8 mouse cellular contexts compared by ENCODE assay signal in genomic region chr13:69739759-69740135, GRCm38 (mm10). TPM values are rescaled to one million over a fixed set of nuclear protein-coding genes. Genes with fewer than 3 reads are reported as not detected.
DNase-seq lines count a peak whose midpoint lies in the region; ATAC-seq and TF ChIP-seq lines count a peak whose summit lies in the region.

TSS of gene Ube2ql1 (minus strand) at chr13:69739889.

- H3K9me3 ChIP-seq in forebrain, embryonic 10.5 days: peaks cover 4% of the 10 kb centered on the region; the same call in 1 of the 2 replicates
- H3K9me3 ChIP-seq in heart, embryonic 13.5 days: 0 out of 2 replicates have a peak, but pooled peaks cover 4% of the 10 kb centered on the region
- no peaks in the 10 kb centered on the region for H3K9me3 ChIP-seq in kidney, embryonic 15.5 days (replicated peaks)
- H3K9me3 ChIP-seq in limb, embryonic 13.5 days: peaks cover 4% of the 10 kb centered on the region; the same call in 1 of the 2 replicates
- no peaks in the 10 kb centered on the region for H3K9me3 ChIP-seq in midbrain, embryonic 14.5 days (ENCODE audit: control insufficient read depth, low read length)

- DNase-seq in brain, embryonic 18.5 days (ENCODE audit: low read depth, low spot score): peak; percentile 83
- DNase-seq in forebrain, embryonic 10.5 days (ENCODE audit: extremely low spot score, low spot score): peak; percentile 82
- DNase-seq in midbrain, embryonic 14.5 days: peak; percentile 97
- DNase-seq in spleen, adult 2 months (ENCODE audit: low read depth in 1 of 2, low spot score in 2 of 2): peak in 1 of 2 experiments; percentile 6

- H3K4me1 ChIP-seq in forebrain, embryonic 10.5 days: peaks cover 37% of the 10 kb centered on the region
- H3K4me1 ChIP-seq in heart, embryonic 13.5 days: peaks cover 23% of the 10 kb centered on the region
- peaks cover 31% of the 10 kb centered on the region for H3K4me1 ChIP-seq in kidney, embryonic 15.5 days
- H3K4me1 ChIP-seq in limb, embryonic 13.5 days: peaks cover 19% of the 10 kb centered on the region; the same call in 1 of the 2 replicates
- peaks cover 21% of the 10 kb centered on the region for H3K4me1 ChIP-seq in midbrain, embryonic 14.5 days (ENCODE audit: control insufficient read depth, insufficient read depth, low read length)
- peaks cover 10% of the 10 kb centered on the region; the same call in 1 of the 2 replicates for H3K4me1 ChIP-seq in spleen, adult 2 months (ENCODE audit: control insufficient read depth, insufficient read depth, insufficient read length)

- H3K4me2 ChIP-seq in heart, embryonic 13.5 days: peak within 1 kb of the TSS; percentile 99
- H3K4me2 ChIP-seq in kidney, embryonic 15.5 days: peak within 1 kb of the TSS; percentile 98
- H3K4me2 ChIP-seq in limb, embryonic 13.5 days (replicated peaks): peak within 1 kb of the TSS; percentile 96
- H3K4me2 ChIP-seq in midbrain, embryonic 14.5 days (ENCODE audit: low read length): peak within 1 kb of the TSS; percentile 89

- peak; percentile 81; the same call in 1 of the 2 replicates for ATAC-seq in heart, embryonic 13.5 days (ENCODE audit: extremely low read depth, insufficient number of reproducible peaks, low FRiP score, low TSS enrichment)
- peak; percentile 94 for ATAC-seq in kidney, embryonic 15.5 days (replicated peaks; ENCODE audit: low FRiP score)
- peak; percentile 91 for ATAC-seq in limb, embryonic 13.5 days (ENCODE audit: low FRiP score, low read depth)
- ATAC-seq in midbrain, embryonic 14.5 days (ENCODE audit: low FRiP score, low TSS enrichment): peak; percentile 95
- ATAC-seq in monocyte, adult 5-6 weeks (replicated peaks; ENCODE audit: insufficient number of reproducible peaks, low FRiP score, low TSS enrichment, poor library complexity, severe bottlenecking): no peak

- no peaks in the 10 kb centered on the region for H3K36me3 ChIP-seq in forebrain, embryonic 10.5 days (replicated peaks)
- H3K36me3 ChIP-seq in heart, embryonic 13.5 days: no peaks in the 10 kb centered on the region
- H3K36me3 ChIP-seq in kidney, embryonic 15.5 days: no peaks in the 10 kb centered on the region
- no peaks in the 10 kb centered on the region for H3K36me3 ChIP-seq in limb, embryonic 13.5 days
- peaks cover 2% of the 10 kb centered on the region; the same call in 1 of the 2 replicates for H3K36me3 ChIP-seq in midbrain, embryonic 14.5 days (ENCODE audit: control insufficient read depth, insufficient read depth, low read length)
- no peaks in the 10 kb centered on the region for H3K36me3 ChIP-seq in spleen, adult 2 months (ENCODE audit: control insufficient read depth, insufficient read depth, low read length)

- under 1% methylated on average over 46 of the region's 46 CpGs for WGBS in forebrain, embryonic 10.5 days
- WGBS in heart, embryonic 13.5 days: 1% methylated on average over 46 of the region's 46 CpGs
- 1% methylated on average over 45 of the region's 46 CpGs for WGBS in kidney, embryonic 15.5 days
- 0% methylated on average over 35 of the region's 46 CpGs for WGBS in limb, embryonic 13.5 days
- 0% methylated on average over 35 of the region's 46 CpGs for WGBS in midbrain, embryonic 14.5 days
- 2% methylated on average over 44 of the region's 46 CpGs for WGBS in spleen, adult 2 months

- H3K27ac ChIP-seq in forebrain, embryonic 10.5 days: peak within 1 kb of the TSS; percentile 80
- H3K27ac ChIP-seq in heart, embryonic 13.5 days (replicated peaks): no peak within 1 kb of the TSS
- H3K27ac ChIP-seq in kidney, embryonic 15.5 days: peak within 1 kb of the TSS; percentile 54; the same call in 1 of the 2 replicates
- peak within 1 kb of the TSS; percentile 33; the same call in 1 of the 2 replicates for H3K27ac ChIP-seq in limb, embryonic 13.5 days
- H3K27ac ChIP-seq in midbrain, embryonic 14.5 days (replicated peaks; ENCODE audit: low read depth, low read length): peak within 1 kb of the TSS; percentile 96
- H3K27ac ChIP-seq in spleen, adult 2 months (ENCODE audit: insufficient read depth, low read length): no peak within 1 kb of the TSS

- peak; percentile 26; the same call in 1 of the 2 replicates for TF ChIP-seq CTCF in spleen, adult 2 months (IDR thresholded peaks at IDR 0.05; ENCODE audit: extremely low read depth, insufficient read depth, insufficient read length, insufficient replicate concordance)

- H3K4me3 ChIP-seq in forebrain, embryonic 10.5 days: peak within 1 kb of the TSS; percentile 77
- H3K4me3 ChIP-seq in heart, embryonic 13.5 days: peak within 1 kb of the TSS; percentile 73
- peak within 1 kb of the TSS; percentile 70 for H3K4me3 ChIP-seq in kidney, embryonic 15.5 days (replicated peaks)
- H3K4me3 ChIP-seq in limb, embryonic 13.5 days: peak within 1 kb of the TSS; percentile 73
- H3K4me3 ChIP-seq in midbrain, embryonic 14.5 days (replicated peaks; ENCODE audit: low read depth, low read length): peak within 1 kb of the TSS; percentile 84
- peak within 1 kb of the TSS; percentile 36 for H3K4me3 ChIP-seq in spleen, adult 2 months (ENCODE audit: extremely low read depth, insufficient read depth, insufficient read length)

- peaks cover 84% of the 10 kb centered on the region for H3K27me3 ChIP-seq in forebrain, embryonic 10.5 days (ENCODE audit: poor library complexity, severe bottlenecking)
- H3K27me3 ChIP-seq in heart, embryonic 13.5 days (replicated peaks): peaks cover 65% of the 10 kb centered on the region
- H3K27me3 ChIP-seq in kidney, embryonic 15.5 days: peaks cover 64% of the 10 kb centered on the region
- H3K27me3 ChIP-seq in limb, embryonic 13.5 days: peaks cover 60% of the 10 kb centered on the region
- H3K27me3 ChIP-seq in midbrain, embryonic 14.5 days (ENCODE audit: control insufficient read depth, insufficient read depth, low read length): no peaks in the 10 kb centered on the region
- peaks cover 22% of the 10 kb centered on the region for H3K27me3 ChIP-seq in spleen, adult 2 months (ENCODE audit: control insufficient read depth, insufficient read depth, low read length)

- peak within 1 kb of the TSS; percentile 80 for H3K9ac ChIP-seq in heart, embryonic 13.5 days
- H3K9ac ChIP-seq in kidney, embryonic 15.5 days: peak within 1 kb of the TSS; percentile 65
- peak within 1 kb of the TSS; percentile 80 for H3K9ac ChIP-seq in limb, embryonic 13.5 days
- H3K9ac ChIP-seq in midbrain, embryonic 14.5 days (replicated peaks; ENCODE audit: low read length): peak within 1 kb of the TSS; percentile 95

- TF ChIP-seq POLR2A in spleen, adult 2 months (IDR thresholded peaks at IDR 0.05; ENCODE audit: low read depth, low read length): no peak

RNA-seq across cellular contexts. Expression of gene Ube2ql1, which starts in this region (rescaled TPM):
- polyA plus RNA-seq in forebrain, embryonic 10.5 days (2016; fragmentation: Nextera tagmentation; extraction: Ambion mirVana): 0.49 and 0.58 TPM in 2 replicates
- polyA plus RNA-seq in heart, embryonic 13.5 days (2015; fragmentation: Nextera tagmentation; extraction: Ambion mirVana): 0.60 and 0.62 TPM in 2 replicates
- polyA plus RNA-seq in kidney, embryonic 15.5 days (2015; fragmentation: Nextera tagmentation; extraction: Ambion mirVana): 0.51 and 0.72 TPM in 2 replicates
- 4.3 and 4.8 TPM in 2 replicates for polyA plus RNA-seq in limb, embryonic 13.5 days (2015; fragmentation: Nextera tagmentation; extraction: Ambion mirVana)
- polyA plus RNA-seq in midbrain, embryonic 14.5 days (2014; fragmentation: Nextera tagmentation; extraction: Ambion mirVana): 34.4 and 43.7 TPM in 2 replicates
- 0.07 and 0.08 TPM in 2 replicates for polyA plus RNA-seq in spleen, adult 2 months (2012; rRNA removed)
- not detected in 3 replicates for total RNA-seq in monocyte, adult 5-6 weeks (2017)

Comparison
In these comparisons a context has a peak if more than half of its experiments do, and no peak if none do; other contexts are left out.
1. Peak in DNase-seq, H3K4me3 ChIP-seq and H3K27ac ChIP-seq in forebrain, embryonic 10.5 days; RNA of the gene not detected or under 1 TPM.
2. Peak in ATAC-seq, H3K4me3 ChIP-seq, H3K9ac ChIP-seq and H3K4me2 ChIP-seq in heart, embryonic 13.5 days; RNA of the gene not detected or under 1 TPM.
3. Peak in ATAC-seq, H3K4me3 ChIP-seq, H3K27ac ChIP-seq, H3K9ac ChIP-seq and H3K4me2 ChIP-seq in kidney, embryonic 15.5 days; RNA of the gene not detected or under 1 TPM.
4. H3K27ac ChIP-seq: peak in limb, embryonic 13.5 days (single experiment) and midbrain, embryonic 14.5 days (single experiment); none in heart, embryonic 13.5 days (single experiment) and spleen, adult 2 months (single experiment).
5. Peak in every context shown above with its lines, with median percentiles within 50 percentile points of each other: H3K4me3 ChIP-seq, H3K4me2 ChIP-seq and H3K9ac ChIP-seq.